Mouse (Mus musculus): ENCODE measurements around the gene Scamp2.

The Scamp2 gene

DNA sequence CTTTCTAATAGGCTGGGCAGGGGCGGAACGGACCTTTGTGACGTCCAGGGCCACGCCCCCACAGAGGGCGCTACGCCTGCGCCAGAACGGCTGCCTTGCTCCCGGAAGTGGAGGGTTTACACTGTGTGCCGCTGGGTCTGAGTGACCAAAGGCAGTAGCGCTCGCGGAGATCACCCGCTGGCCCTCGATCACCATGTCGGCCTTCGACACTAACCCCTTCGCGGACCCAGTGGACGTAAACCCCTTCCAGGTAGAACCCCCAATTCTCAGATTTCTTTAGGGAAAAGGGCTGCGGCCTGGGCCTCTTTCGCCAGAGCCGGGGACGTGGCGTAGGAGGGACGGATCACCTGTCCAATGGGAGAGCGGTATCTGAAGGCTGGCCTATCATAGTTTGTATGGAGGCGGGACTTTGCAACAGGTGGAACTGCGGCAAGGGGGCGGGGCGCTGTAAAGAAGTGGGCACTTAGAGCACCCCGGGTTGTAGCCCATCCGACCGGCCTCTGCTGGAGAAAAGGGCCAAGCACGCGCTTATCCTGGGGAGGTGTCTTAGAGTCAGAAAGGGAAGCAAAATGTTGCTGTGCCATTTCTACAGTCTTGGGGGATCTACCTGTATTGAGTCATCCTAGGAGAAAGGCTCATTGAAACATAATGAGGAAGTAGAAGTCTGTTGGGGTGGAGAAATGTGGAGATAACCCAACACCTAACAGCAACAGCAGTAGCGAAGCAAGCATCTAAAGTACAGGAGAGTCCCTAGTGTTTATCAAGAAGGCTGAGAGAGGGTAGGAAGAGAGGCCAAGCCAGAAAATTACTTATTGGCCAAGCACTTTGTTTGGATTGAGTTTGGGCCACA lies at the start of gene Scamp2:
Scamp2 (plus strand) TSS at position 83 of the 850 bp plus-strand sequence.
- DNase-seq, result peak; percentile 95 to 98

DNA sequence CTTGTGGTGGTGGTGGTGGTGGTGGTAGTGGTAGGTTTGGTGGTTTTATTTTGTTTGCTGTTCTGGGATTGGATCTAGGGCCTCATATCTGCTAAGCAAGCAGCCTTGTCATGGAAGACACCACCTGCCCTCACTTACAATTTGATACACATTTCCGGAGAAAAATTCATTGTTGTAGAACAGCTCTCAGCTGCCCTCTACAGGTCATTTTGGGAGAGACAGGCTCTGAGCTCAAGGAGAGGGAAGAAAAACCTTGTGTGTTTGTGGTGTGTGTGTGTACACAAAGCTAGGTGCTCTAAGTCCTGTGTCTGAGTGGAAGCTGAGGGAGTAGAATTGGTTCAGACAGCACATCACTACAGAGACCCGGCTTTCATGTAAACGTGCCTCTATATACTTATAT lies 43.6 kb upstream of the Scamp2 start:
- DNase-seq, result peak; percentile 84 to 90

- no peak for DNase-seq
These were observed 40.2 kb upstream of the Scamp2 start for GRCm38 (mm10) chr9:57520375-57521055.

DNA sequence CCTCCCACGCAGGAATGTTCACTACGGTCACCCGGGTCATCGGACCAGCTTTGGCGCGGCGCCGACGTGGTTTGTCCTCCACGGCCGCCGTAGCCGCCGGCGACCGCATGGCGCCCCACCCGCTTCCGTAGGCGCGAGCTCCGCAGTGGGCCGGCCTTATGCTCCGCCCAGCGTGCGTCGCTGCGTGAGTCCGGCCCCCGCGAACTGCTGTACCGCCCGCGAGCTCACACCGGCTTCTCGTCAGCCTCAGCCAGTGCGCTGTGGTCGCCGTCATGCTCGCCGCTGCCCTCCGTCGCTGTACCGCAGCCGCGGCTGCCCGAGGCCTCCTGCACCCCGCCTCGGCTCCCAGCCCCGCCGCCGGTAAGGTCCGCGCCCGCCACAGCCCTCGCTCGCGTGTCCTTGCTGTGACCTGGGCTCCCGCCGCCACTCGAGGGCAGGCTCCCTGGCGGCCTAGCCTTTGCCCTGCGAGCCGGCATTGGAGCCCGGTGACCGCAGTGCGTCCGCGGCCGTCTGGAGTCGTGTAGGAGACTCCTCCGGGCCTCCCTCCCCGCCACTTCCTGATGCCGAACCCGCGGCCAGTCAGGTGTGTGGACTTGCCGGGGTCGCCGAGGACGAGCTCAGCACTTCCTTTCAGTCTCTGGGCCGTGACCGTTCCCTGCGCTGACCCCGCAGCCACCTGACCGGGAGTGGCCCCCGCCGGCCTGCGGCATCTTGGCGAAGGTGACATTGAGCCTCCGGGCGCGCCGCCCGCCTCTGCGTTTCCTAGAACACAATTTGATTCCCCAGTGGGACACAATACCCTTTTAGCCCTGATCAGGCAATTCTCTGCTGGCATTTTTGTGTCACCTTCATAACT lies 39.5 kb upstream of the Scamp2 start, which contains the start of gene Cox5a:
Cox5a (plus strand) TSS at position 219 of the 856 bp plus-strand sequence.
- DNase-seq, result peak; percentile 98

DNA sequence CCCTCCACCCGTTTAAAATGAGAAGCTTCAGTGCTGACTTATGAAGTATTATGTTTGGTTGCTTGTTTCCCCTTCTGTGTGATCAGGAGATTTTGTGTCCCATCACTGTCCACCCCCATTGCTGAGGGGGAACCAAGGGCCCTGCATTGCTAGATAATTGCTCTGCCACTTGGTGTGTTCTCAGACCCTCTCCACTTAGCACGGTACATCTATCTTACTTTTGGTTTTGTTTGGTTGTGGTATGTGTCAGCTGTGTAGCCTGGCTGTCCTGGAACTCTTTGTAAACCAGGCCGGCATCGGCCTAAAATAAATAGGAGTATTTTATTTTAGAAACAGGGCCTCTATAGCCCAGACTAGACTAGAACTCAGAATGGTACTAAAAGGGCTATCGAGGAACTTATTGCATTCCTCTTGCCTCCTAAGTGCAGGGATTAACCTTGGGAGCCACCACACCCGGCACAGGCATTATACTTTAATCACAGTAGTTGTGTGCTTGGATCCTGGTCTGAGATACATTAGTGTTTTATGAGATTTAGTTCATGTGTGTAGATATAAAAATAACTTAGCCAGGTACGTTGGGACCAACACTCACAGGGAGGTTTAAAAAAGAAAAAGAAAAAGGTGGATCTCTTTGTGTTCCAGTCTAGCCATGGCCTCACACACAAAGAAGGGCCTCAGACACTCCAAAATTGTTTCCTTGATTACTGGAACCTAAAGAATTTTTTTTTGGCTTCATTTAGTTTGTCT lies 38.5 kb upstream of the Scamp2 start:
- DNase-seq, result no peak

- no peak for DNase-seq
These were observed 37.9 kb upstream of the Scamp2 start for GRCm38 (mm10) chr9:57522861-57523246.

GRCm38 (mm10) chr9:57523754-57524153 lies 37.0 kb upstream of the Scamp2 start:
- no peak for DNase-seq

GRCm38 (mm10) chr9:57524439-57524838 lies 36.3 kb upstream of the Scamp2 start:
- DNase-seq, result no peak

DNA sequence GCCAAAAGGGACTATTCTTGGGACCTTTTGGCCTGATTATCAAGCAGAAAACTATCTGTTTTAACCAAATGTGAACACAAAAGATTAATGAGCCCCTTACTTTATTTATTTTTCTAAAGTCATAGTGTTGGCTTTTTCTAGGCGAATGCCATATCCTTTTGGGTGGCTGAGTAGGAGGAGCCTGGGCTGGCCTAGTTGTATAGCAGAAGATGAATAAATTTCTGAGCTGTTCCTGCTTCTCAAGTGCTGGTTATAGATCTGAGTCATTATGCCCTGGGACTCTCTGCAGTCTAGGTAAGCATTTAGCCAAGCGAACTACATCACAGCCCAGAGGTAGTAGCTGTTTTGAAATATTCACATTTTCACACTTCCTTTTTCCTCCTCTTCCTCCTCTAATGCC lies 35.2 kb upstream of the Scamp2 start:
- no peak for DNase-seq

- DNase-seq, result no peak
These were observed 34.3 kb upstream of the Scamp2 start for GRCm38 (mm10) chr9:57526435-57526834.

DNA sequence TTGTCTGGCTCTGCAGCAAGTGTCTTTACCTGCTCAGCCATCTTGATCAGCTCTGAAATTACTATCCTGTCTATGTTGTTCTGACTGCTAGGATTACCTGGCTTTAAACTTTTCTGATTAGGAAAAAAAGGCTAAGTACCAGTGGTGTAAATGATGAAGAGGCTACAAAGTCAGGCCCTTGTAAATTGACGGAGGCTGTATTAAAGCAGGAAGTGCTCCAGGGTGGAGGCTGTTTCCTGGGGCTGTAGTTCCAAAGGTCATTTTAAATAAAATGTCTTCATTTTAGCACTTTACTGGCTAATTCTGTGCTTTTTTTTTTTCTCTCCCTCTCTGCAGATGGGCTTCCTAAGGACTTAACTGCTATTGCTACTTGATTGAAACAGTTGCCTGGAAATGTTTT lies 28.8 kb upstream of the Scamp2 start:
- DNase-seq, result no peak

DNA sequence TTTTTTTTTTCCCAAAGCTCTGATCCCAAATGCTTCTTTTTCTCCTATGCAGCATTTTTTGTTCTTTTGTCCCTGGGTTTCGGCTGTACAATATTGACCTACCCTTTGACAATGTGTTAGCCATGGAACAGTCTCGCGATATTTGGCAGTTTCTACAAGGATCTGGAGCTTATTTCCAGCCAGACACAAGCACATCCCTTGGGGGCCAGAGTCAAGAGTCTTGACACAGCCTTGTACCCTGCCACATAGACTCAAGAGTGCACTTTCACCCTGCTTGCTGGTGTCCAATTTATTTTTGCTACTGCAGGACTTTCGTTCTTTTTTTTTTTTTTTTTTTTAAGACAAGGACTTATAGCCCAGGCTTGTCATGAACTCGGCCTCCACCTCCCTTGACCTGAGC lies 24.4 kb upstream of the Scamp2 start:
- no peak for DNase-seq

GRCm38 (mm10) chr9:57537044-57537727 lies 23.6 kb upstream of the Scamp2 start, which contains the start of gene Fam219b:
TSS of gene Fam219b (plus strand) at chr9:57537528.
- DNase-seq, result peak; percentile 95 to 96

GRCm38 (mm10) chr9:57537728-57538181 lies 23.0 kb upstream of the Scamp2 start:
- DNase-seq, result peak in 1 of 2 experiments; percentile 53

DNA sequence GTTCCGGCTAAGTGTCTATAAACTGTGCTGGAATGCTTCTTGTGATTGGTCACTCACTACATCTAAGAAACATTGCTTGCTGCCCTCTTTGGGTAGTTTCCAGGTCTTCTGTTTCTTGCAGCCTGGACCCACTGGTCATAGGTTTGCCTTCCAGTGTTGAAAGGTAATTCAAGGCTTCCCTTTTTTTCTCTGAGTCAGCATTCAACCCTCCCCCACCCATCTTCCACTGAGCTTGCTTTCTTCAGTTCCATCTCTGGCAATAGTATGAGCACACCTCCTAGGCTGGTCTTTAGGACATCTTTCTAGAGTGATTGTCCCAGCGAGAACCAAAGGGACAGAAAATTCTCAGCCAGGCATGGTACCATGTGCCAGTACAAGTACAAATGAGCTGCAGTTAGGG lies 21.2 kb upstream of the Scamp2 start:
- DNase-seq, result no peak

DNA sequence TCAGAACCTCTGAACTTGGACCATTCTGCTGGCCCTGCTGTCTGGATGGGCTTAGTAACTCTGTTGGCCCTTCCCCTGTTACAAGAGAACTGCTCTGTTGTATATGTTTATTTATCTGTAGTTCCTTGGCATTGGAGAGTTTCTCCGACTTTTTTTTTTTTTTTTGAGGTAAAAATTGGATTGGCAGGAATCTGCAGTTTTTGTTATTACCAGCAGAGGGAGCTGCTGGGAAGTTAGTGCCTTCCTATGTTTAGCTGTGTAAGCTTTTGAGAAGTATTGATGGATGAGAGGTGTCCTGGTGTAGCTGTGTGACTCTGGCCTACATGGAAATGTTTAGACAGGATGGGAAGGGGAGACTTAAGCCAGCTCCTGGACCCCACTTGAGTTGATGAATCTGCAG lies 19.4 kb upstream of the Scamp2 start:
- DNase-seq, result peak; percentile 76 to 77

DNA sequence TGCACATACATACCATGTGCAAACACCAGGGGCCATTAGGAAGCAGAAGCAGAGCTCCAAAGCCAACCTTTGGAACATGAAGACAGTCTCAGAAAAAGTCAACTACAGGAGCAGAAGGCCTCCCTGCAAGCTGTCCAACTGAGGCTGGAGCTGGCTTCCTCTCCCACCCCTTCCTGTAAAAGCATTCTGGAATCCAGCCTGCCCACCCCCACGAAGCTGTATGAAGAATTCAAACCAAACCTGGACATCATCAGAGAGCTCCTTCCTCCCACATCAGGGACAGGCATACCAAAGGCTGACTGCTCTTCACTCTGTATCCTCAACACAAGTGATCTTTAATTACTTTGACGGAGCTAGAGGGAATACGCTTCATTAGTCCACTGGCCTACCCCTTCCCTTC lies 16.8 kb upstream of the Scamp2 start:
- no peak for DNase-seq

- peak; percentile 55 to 60 for DNase-seq
These were observed 13.5 kb upstream of the Scamp2 start for GRCm38 (mm10) chr9:57547287-57547686.

DNA sequence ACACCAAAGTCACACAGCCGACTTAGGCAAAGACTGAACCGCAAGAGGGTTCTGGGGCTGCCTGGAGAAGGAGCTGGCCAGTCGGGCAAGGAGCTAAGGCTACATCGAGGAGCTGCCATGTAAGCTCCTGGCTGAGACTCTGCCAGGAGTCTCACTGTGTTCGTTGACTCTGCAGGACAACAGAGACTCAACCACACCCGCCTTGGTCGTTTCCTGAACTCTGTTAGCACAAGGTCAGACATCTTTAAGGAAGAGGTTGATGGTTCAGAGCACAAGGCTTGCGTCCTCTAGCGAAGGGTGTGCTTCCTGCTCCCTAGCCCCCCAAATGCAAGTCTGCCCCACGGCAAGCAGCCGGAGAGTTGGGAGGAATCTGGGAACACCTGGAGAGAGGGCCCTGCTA lies 12.9 kb upstream of the Scamp2 start:
- no peak for DNase-seq

DNA sequence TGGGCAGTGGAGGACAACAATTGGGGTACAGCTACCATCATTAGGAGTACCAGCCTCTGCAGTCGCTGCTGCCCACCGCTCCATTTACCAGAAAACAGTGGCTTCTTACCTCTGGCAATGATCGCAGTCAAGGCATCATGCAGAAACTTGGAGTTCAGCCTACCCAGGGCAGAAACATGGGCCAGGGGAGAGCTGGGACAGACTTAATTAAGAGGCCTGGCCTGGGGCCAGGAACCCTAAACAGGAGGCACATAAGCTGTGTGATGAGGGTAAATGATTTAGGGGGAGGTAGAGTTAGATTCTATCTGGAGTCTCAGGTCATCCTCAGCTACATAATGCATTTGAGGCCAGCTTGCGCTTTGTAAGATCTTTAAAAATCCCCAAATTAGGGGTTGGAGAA lies 11.6 kb upstream of the Scamp2 start:
- DNase-seq, result peak; percentile 85 to 86

DNA sequence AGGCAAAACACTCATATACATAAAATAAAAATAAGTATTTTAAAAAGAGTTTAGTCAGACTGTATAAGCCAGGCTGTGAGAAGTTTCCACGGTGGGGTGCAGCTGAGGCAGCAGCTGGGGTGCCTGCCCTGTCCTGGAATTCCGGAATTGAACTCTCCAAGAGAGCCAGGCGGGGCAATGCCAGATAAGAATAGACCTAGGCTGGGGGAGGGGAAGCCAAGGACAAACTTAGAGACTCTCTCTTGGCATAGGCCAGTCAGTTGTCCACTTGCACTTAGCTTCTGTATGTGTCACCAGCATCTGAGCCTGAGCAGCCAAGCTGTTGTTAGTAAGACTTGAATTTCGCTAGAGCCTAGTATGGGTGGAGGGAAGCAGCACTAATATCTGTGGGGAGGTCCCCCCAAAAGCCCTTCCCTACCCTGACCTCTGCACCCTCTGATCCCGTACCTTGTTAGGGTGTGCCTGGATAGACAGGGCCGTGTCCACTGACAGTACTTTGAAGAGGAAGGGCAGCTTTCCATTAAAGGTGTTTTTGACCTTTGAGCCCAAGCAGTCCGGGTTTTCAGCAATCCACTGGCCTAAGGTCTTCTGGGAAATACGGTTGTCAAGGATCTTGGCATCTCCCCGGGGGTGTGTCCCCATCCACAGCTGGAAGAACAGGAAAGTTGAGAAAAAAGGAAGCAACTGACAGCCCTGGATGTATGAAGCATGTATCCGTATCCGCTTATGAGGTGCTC lies 10.4 kb upstream of the Scamp2 start:
- no peak for DNase-seq
